Mouse (Mus musculus) hindbrain, embryonic 14.5 days (tissue): ENCODE data around the gene Avpr1a. TPM values are rescaled to one million over a fixed set of nuclear protein-coding genes. Genes with fewer than 3 reads are reported as not detected.
A peak's percentile ranks its signal among the peaks of the same experiment; 100 is the strongest.

ENCODE experiments used
- ATAC-seq: fragments of 200-750 bp; cut with Nextera tagmentation; 2 replicates; pipeline ENCODE4 v1.8.0; 2017; ENCODE audit warnings: moderate number of reproducible peaks, mild to moderate bottlenecking, moderate TSS enrichment, moderate library complexity; ENCODE audit not compliant: low FRiP score
- DNase-seq: peaks from one replicate; pipeline ENCODE4 v3.0.0-alpha.2; 2015; ENCODE audit warnings: low spot score
- H3K27ac ChIP-seq: fragments of 300-500 bp; sonication (generic); 2 replicates; pipeline ENCODE4 v1.5.1; 2014; ENCODE audit warnings: mild to moderate bottlenecking, moderate library complexity
- H3K27me3 ChIP-seq: fragments of 300-500 bp; sonication (generic); 2 replicates; pipeline ENCODE4 v1.6.1; 2014; ENCODE audit warnings: mild to moderate bottlenecking, low read length, mixed read lengths; ENCODE audit not compliant: control insufficient read depth, insufficient read depth
- H3K36me3 ChIP-seq: fragments of 300-500 bp; sonication (generic); replicated peaks from 2 replicates; pipeline ENCODE4 v1.6.1; 2014; ENCODE audit not compliant: control insufficient read depth, insufficient read depth
- H3K4me1 ChIP-seq: fragments of 300-500 bp; sonication (generic); replicated peaks from 2 replicates; pipeline ENCODE4 v1.6.1; 2014; ENCODE audit warnings: antibody characterized with exemption, low read length, mixed read lengths; ENCODE audit not compliant: control insufficient read depth, insufficient read depth
- H3K4me2 ChIP-seq: fragments of 300-500 bp; sonication (generic); replicated peaks from 2 replicates; pipeline ENCODE4 v1.6.1; 2014; ENCODE audit warnings: mild to moderate bottlenecking, moderate library complexity
- H3K4me3 ChIP-seq: fragments of 300-500 bp; sonication (generic); replicated peaks from 2 replicates; pipeline ENCODE4 v1.5.1; 2014; ENCODE audit warnings: mild to moderate bottlenecking, low read length
- H3K9ac ChIP-seq: fragments of 300-500 bp; sonication (generic); 2 replicates; pipeline ENCODE4 v1.6.1; 2014
- H3K9me3 ChIP-seq: fragments of 300-500 bp; sonication (generic); 2 replicates; pipeline ENCODE4 v1.6.1; 2016; ENCODE audit warnings: low read length; ENCODE audit not compliant: control insufficient read depth
- WGBS: fragments of 180-500 bp; shearing (Covaris S2); extraction: QIAGEN DNeasy Blood & Tissue Kit; methylation state at CpG from one replicate; pipeline ENCODE4 v1.1.7; 2014; 5-methylcytosine and 5-hydroxymethylcytosine counted together
- polyA plus RNA-seq: library from polyadenylated mRNA; unstranded; fragments of >200 nt; fragmentation: Nextera tagmentation; extraction: Ambion mirVana; gene quantifications from 2 replicates; pipeline ENCODE4 v1.2.1, GENCODE M21; 2014

The Avpr1a gene
- polyA plus RNA-seq, result 3.7 and 4.3 TPM in 2 replicates

- Histone ChIP-seq H3K9me3 (no peaks in the 10 kb centered on the region), H3K4me1 (peaks cover 10% of the 10 kb centered on the region; the same call in 1 of the 2 replicates), H3K4me3 (peak within 1 kb of the TSS; percentile 41), H3K36me3 (no peaks in the 10 kb centered on the region), H3K27ac (no peak within 1 kb of the TSS), H3K9ac (peak within 1 kb of the TSS; percentile 52), H3K27me3 (peaks cover 40% of the 10 kb centered on the region), H3K4me2 (peak within 1 kb of the TSS; percentile 75)
- 6% methylated on average over 34 of the region's 34 CpGs for WGBS
- no peak for DNase-seq
- ATAC-seq, result 0 out of 2 replicates have a peak, but pooled peaks have one; percentile 24
Measured at GRCm38 (mm10) chr10:122447861-122448716, at the start of gene Avpr1a. TSS of gene Avpr1a (plus strand) at chr10:122448499.

- Histone ChIP-seq H3K4me1 (no peaks in the 10 kb centered on the region), H3K27ac (no peak overlapping the region), H3K4me3 (no peak overlapping the region), H3K9me3 (no peaks in the 10 kb centered on the region), H3K27me3 (no peaks in the 10 kb centered on the region), H3K36me3 (no peaks in the 10 kb centered on the region), H3K9ac (no peak overlapping the region), H3K4me2 (no peak overlapping the region)
- ATAC-seq (no peak), DNase-seq (no peak)
- 74% methylated on average over 1 of the region's 1 CpGs for WGBS
Measured at GRCm38 (mm10) chr10:122402270-122402669, 46.0 kb upstream of the Avpr1a start.

- DNase-seq (no peak), ATAC-seq (no peak)
- Histone ChIP-seq H3K9ac (no peak overlapping the region), H3K9me3 (no peaks in the 10 kb centered on the region), H3K4me1 (no peaks in the 10 kb centered on the region), H3K4me3 (no peak overlapping the region), H3K27me3 (no peaks in the 10 kb centered on the region), H3K36me3 (no peaks in the 10 kb centered on the region), H3K27ac (no peak overlapping the region), H3K4me2 (no peak overlapping the region)
- WGBS, result 92% methylated on average over 6 of the region's 6 CpGs
Measured at GRCm38 (mm10) chr10:122406333-122406732, 42.0 kb upstream of the Avpr1a start.

- ATAC-seq (no peak), DNase-seq (no peak)
- Histone ChIP-seq H3K27me3 (no peaks in the 10 kb centered on the region), H3K4me3 (no peak overlapping the region), H3K27ac (no peak overlapping the region), H3K4me1 (no peaks in the 10 kb centered on the region), H3K36me3 (no peaks in the 10 kb centered on the region), H3K4me2 (no peak overlapping the region), H3K9me3 (no peaks in the 10 kb centered on the region), H3K9ac (no peak overlapping the region)
- 91% methylated on average over 7 of the region's 7 CpGs for WGBS
Measured at GRCm38 (mm10) chr10:122408697-122409409, 39.4 kb upstream of the Avpr1a start.

- no peak overlapping the region for H3K9ac ChIP-seq
- no peaks in the 10 kb centered on the region for H3K9me3 ChIP-seq
- ATAC-seq (no peak), DNase-seq (no peak)
- no peaks in the 10 kb centered on the region for H3K4me1 ChIP-seq
- H3K4me3 ChIP-seq, result no peak overlapping the region
- no peaks in the 10 kb centered on the region for H3K36me3 ChIP-seq
- no peak overlapping the region for H3K27ac ChIP-seq
- H3K27me3 ChIP-seq, result no peaks in the 10 kb centered on the region
- no peak overlapping the region for H3K4me2 ChIP-seq
- WGBS, result 46% methylated on average over 2 of the region's 2 CpGs
Measured at GRCm38 (mm10) chr10:122410791-122411190, 37.5 kb upstream of the Avpr1a start.

GRCm38 (mm10) chr10:122432690-122433089, 15.6 kb upstream of the Avpr1a start:
- no peaks in the 10 kb centered on the region for H3K4me1 ChIP-seq
- ATAC-seq, result no peak
- 53% methylated on average over 4 of the region's 4 CpGs for WGBS

GRCm38 (mm10) chr10:122447275-122447674, 1.0 kb upstream of the Avpr1a start:
- Histone ChIP-seq H3K4me1 (peaks cover 10% of the 10 kb centered on the region; the same call in 1 of the 2 replicates), H3K27ac (no peak overlapping the region), H3K27me3 (peaks cover 40% of the 10 kb centered on the region), H3K9ac (no peak overlapping the region), H3K36me3 (no peaks in the 10 kb centered on the region), H3K9me3 (no peaks in the 10 kb centered on the region), H3K4me3 (no peak overlapping the region), H3K4me2 (no peak overlapping the region)
- no peak for ATAC-seq
- DNase-seq, result peak; percentile 81
- 22% methylated on average over 10 of the region's 10 CpGs for WGBS

More at GRCm38 (mm10) chr10:122432690-122433089, 15.6 kb upstream of the Avpr1a start:
- H3K27ac ChIP-seq, result no peak overlapping the region
- no peak for DNase-seq
- H3K27me3 ChIP-seq, result no peaks in the 10 kb centered on the region
- no peak overlapping the region for H3K4me3 ChIP-seq
- no peaks in the 10 kb centered on the region for H3K9me3 ChIP-seq
- no peaks in the 10 kb centered on the region for H3K36me3 ChIP-seq
- H3K9ac ChIP-seq, result no peak overlapping the region
- no peak overlapping the region for H3K4me2 ChIP-seq

GRCm38 (mm10) chr10:122448717-122449611, 665 bp downstream of the Avpr1a start:
- ATAC-seq, result peak; percentile 57
- WGBS, result under 1% methylated on average over 70 of the region's 70 CpGs

More at GRCm38 (mm10) chr10:122448717-122449611, 665 bp downstream of the Avpr1a start:
- H3K9ac ChIP-seq, result peak overlapping the region; percentile 52
- peak overlapping the region; percentile 41 for H3K4me3 ChIP-seq
- H3K4me1 ChIP-seq, result peaks cover 10% of the 10 kb centered on the region; the same call in 1 of the 2 replicates
- H3K27ac ChIP-seq, result no peak overlapping the region
- no peaks in the 10 kb centered on the region for H3K36me3 ChIP-seq
- H3K4me2 ChIP-seq, result peak overlapping the region; percentile 75
- peak; percentile 30 for DNase-seq
- H3K9me3 ChIP-seq, result no peaks in the 10 kb centered on the region
- H3K27me3 ChIP-seq, result peaks cover 40% of the 10 kb centered on the region
